Mouse (Mus musculus) midbrain, postnatal 0 days (tissue): ENCODE results near the gene Cisd1. TPM values are rescaled to one million over a fixed set of nuclear protein-coding genes. Genes with fewer than 3 reads are reported as not detected.

Experiments used
- ATAC-seq: fragments of 200-750 bp; cut with Nextera tagmentation; 2 replicates; pipeline ENCODE4 v1.8.0; 2017; ENCODE audit warnings: moderate number of reproducible peaks, mild to moderate bottlenecking, moderate TSS enrichment, moderate library complexity; ENCODE audit not compliant: low FRiP score
- DNase-seq: peaks from one replicate; pipeline ENCODE4 v3.0.0-alpha.2; 2015; ENCODE audit warnings: low spot score
- H3K27ac ChIP-seq: fragments of 300-500 bp; sonication (generic); 2 replicates; pipeline ENCODE4 v1.5.1; 2014; ENCODE audit warnings: low read depth, mild to moderate bottlenecking, low read length, mixed read lengths
- H3K27me3 ChIP-seq: fragments of 300-500 bp; sonication (generic); 2 replicates; pipeline ENCODE4 v1.6.1; 2014; ENCODE audit warnings: low read length, control low read depth, mixed read lengths; ENCODE audit not compliant: insufficient read depth
- H3K36me3 ChIP-seq: fragments of 300-500 bp; sonication (generic); 2 replicates; pipeline ENCODE4 v1.6.1; 2014; ENCODE audit warnings: low read length, control low read depth, mixed read lengths; ENCODE audit not compliant: insufficient read depth
- H3K4me1 ChIP-seq: fragments of 300-500 bp; sonication (generic); 2 replicates; pipeline ENCODE4 v1.6.1; 2014; ENCODE audit warnings: mild to moderate bottlenecking, control low read depth, antibody characterized with exemption, low read length, mixed read lengths; ENCODE audit not compliant: insufficient read depth
- H3K4me2 ChIP-seq: fragments of 300-500 bp; sonication (generic); 2 replicates; pipeline ENCODE4 v1.6.1; 2014; ENCODE audit warnings: low read depth, mild to moderate bottlenecking, low read length, mixed read lengths; ENCODE audit not compliant: poor library complexity, severe bottlenecking
- H3K4me3 ChIP-seq: fragments of 300-500 bp; sonication (generic); 2 replicates; pipeline ENCODE4 v1.5.1; 2014; ENCODE audit warnings: low read depth, mild to moderate bottlenecking, low read length, moderate library complexity
- H3K9ac ChIP-seq: fragments of 300-500 bp; sonication (generic); replicated peaks from 2 replicates; pipeline ENCODE4 v1.6.1; 2014; ENCODE audit warnings: mild to moderate bottlenecking, low read length, moderate library complexity, mixed read lengths; ENCODE audit not compliant: poor library complexity, severe bottlenecking
- H3K9me3 ChIP-seq: fragments of 300-500 bp; sonication (generic); 2 replicates; pipeline ENCODE4 v1.6.1; 2016; ENCODE audit warnings: low read length, control low read depth
- CTCF ChIP-seq: IDR thresholded peaks from 2 replicates; pipeline ENCODE4 v1.5.1; 2016; ENCODE audit warnings: antibody characterized with exemption, mild to moderate bottlenecking
- WGBS: fragments of 180-500 bp; shearing (Covaris S2); extraction: QIAGEN DNeasy Blood & Tissue Kit; methylation state at CpG from one replicate; pipeline ENCODE4 v1.1.7; 2014; 5-methylcytosine and 5-hydroxymethylcytosine counted together
- polyA plus RNA-seq: library from polyadenylated mRNA; unstranded; fragments of >200 nt; fragmentation: Nextera tagmentation; extraction: Ambion mirVana; gene quantifications from 2 replicates; pipeline ENCODE4 v1.2.1, GENCODE M21; 2015
- total RNA-seq: library from RNA; depleted of rRNA; stranded (reverse); fragments of >200 nt; gene quantifications from 2 replicates; pipeline ENCODE4 v1.2.3, GENCODE M21; 2014

Cisd1 gene
- total and polyA plus RNA-seq, 2 experiments from 2014 or later = 92.1 to 378 TPM

DNA sequence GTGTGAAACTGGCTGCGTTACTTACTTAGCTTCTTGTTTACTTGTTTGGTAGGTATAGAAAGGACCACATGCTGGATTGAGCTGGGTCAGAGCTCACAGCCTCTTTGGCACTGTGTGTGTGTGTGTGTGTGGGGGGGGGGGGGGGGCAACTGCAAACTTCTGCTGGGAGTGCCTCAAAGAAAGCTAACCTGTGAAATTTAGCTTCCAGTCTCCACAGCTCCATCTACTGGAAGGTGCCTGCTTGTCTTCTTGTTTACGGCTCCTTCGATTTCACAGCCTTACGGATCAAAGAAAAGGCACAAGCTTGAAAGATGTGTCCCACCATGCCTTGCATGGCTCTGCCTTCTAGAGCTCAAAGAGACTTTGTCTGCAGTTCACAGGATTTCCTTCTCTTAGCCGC, 42.3 kb downstream of the Cisd1 start:
- ATAC-seq (no peak), DNase-seq (peak; percentile 25)
- Histone ChIP-seq H3K4me3 (no peak overlapping the region), H3K4me2 (no peak overlapping the region), H3K27me3 (no peaks in the 10 kb centered on the region), H3K4me1 (no peaks in the 10 kb centered on the region), H3K9me3 (no peaks in the 10 kb centered on the region), H3K27ac (no peak overlapping the region), H3K36me3 (no peaks in the 10 kb centered on the region), H3K9ac (no peak overlapping the region)
- peak; percentile 53 for TF ChIP-seq CTCF
- 21% methylated on average over 5 of the region's 5 CpGs for WGBS

DNA sequence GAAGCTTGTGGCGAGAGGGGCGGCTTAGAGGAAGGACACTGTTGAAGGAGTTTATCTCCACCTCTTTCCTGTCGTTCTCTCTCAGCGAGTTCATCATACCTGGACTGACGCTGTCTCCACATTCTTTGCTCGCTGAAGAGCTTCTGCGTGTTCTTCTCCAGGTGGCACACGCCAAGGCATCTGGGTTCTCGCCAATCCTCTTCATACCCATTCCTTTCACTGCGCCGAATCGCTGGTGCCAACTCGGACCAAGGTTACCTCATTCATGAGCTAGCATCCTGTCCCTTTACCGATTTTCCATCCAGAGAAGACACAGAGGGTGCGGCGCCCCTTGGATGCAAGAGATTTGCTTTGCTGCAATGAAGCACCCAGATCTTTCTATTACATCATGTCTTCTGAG, 44.6 kb downstream of the Cisd1 start:
- H3K4me3 ChIP-seq = no peak overlapping the region
- H3K9ac ChIP-seq = no peak overlapping the region
- TF ChIP-seq CTCF = no peak
- DNase-seq (no peak), ATAC-seq (no peak)
- no peaks in the 10 kb centered on the region for H3K9me3 ChIP-seq
- H3K27ac ChIP-seq = no peak overlapping the region
- no peak overlapping the region for H3K4me2 ChIP-seq
- 87% methylated on average over 16 of the region's 16 CpGs for WGBS
- no peaks in the 10 kb centered on the region for H3K36me3 ChIP-seq
- no peaks in the 10 kb centered on the region for H3K4me1 ChIP-seq
- H3K27me3 ChIP-seq = no peaks in the 10 kb centered on the region

DNA sequence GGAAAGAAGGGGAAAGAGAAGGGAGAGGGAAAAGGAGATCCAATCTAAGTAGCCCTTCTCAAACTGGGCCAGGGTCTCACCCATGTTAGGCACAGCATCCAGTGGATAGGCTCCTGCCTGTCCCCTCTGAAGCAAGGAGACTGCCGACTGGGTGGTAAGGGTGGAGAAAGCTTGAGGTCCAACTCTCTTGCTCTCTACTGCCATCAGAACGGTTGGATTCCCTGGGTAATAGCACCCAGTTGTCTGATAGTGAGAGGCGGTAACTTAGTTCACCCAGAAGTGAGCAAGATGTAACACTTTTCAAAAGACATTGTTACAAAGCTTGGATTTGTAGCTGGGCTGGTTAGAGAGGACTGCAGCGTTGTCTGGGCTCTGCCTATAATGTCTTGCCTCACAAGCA, 51.5 kb downstream of the Cisd1 start:
- Histone ChIP-seq H3K27me3 (no peaks in the 10 kb centered on the region), H3K4me1 (no peaks in the 10 kb centered on the region), H3K4me3 (no peak overlapping the region), H3K9me3 (no peaks in the 10 kb centered on the region), H3K9ac (no peak overlapping the region), H3K36me3 (no peaks in the 10 kb centered on the region), H3K4me2 (no peak overlapping the region), H3K27ac (no peak overlapping the region)
- TF ChIP-seq CTCF = peak; percentile 19
- no peak for ATAC-seq
- DNase-seq = no peak
- WGBS = 56% methylated on average over 4 of the region's 4 CpGs

DNA sequence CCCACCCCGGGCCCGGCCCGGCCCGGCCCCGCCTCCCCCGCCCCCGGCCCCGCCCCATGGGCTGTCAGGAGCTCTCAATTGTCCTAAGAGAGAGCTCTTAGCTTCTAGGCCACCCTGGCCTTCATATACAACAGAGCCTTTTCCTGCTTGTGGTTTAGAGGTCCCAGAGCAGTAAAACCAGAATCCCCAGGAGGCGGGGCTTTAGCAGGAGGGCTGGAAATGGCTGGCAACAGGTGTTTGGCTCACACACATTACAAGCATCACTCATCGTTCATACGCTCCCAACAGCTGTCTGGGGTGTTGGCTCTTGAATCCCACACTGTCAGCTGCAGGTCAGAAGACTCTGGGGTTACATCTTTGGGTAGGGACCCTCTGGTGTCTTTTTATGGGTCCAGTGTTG, 52.5 kb downstream of the Cisd1 start:
- 17% methylated on average over 7 of the region's 11 CpGs for WGBS
- no peak overlapping the region for H3K4me2 ChIP-seq
- DNase-seq = no peak
- H3K27ac ChIP-seq = no peak overlapping the region
- H3K4me1 ChIP-seq = no peaks in the 10 kb centered on the region
- no peaks in the 10 kb centered on the region for H3K9me3 ChIP-seq
- no peaks in the 10 kb centered on the region for H3K27me3 ChIP-seq
- no peak overlapping the region for H3K9ac ChIP-seq
- no peak for TF ChIP-seq CTCF
- H3K4me3 ChIP-seq = no peak overlapping the region
- H3K36me3 ChIP-seq = no peaks in the 10 kb centered on the region
- ATAC-seq = no peak

DNA sequence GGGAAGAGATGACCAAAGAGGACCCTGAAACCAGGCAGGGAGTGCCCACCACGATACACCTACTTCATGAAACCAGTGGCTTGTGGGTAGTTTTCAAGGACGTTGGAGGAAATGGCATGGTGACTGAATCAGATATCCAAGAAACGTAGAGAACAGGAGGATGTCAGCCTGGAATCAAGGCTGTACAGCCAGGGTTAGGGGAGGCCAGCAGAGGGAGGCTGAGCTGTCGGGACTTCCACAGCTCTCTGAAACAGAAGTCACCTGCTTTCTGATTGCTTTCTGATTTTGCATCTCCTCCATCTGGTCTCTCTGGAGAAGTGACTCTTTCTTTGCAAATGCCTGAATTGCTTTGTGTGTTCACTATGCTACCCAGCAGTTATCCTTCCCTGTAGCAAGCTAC, 53.0 kb downstream of the Cisd1 start:
- Histone ChIP-seq H3K9me3 (no peaks in the 10 kb centered on the region), H3K36me3 (no peaks in the 10 kb centered on the region), H3K9ac (no peak overlapping the region), H3K4me3 (no peak overlapping the region), H3K27me3 (no peaks in the 10 kb centered on the region), H3K4me1 (no peaks in the 10 kb centered on the region), H3K27ac (no peak overlapping the region), H3K4me2 (no peak overlapping the region)
- no peak for DNase-seq
- TF ChIP-seq CTCF = 0 out of 2 replicates have a peak, but pooled peaks have one; percentile 2
- WGBS = 26% methylated on average over 4 of the region's 4 CpGs
- ATAC-seq = no peak

DNA sequence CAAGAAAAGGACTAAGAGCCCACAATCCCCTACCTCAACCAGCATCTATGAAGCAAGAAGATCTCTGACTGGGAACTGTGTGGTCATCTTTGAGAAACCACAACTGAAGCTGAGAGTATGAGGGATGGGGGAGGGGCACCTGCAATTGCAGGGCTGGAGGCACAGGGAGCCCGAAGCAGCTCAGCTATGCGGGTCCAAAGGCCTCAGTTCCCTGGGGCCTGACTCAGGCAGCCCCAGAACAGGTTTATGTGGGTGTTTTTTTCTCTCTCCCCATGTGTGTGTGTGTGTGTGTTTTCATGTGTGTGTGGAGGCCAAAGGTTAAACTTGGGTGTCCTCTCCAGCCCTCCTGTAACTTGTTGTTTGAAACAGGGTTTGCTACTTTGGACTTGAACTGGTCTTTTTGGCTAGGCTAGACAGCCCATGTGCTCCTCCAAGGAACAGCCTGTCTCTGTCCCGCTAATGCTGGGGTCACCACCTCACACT, 53.5 kb downstream of the Cisd1 start:
- Histone ChIP-seq H3K9ac (no peak overlapping the region), H3K4me2 (no peak overlapping the region), H3K27ac (no peak overlapping the region), H3K4me1 (no peaks in the 10 kb centered on the region), H3K9me3 (no peaks in the 10 kb centered on the region), H3K27me3 (no peaks in the 10 kb centered on the region), H3K4me3 (no peak overlapping the region), H3K36me3 (no peaks in the 10 kb centered on the region)
- 35% methylated on average over 3 of the region's 3 CpGs for WGBS
- DNase-seq (no peak), ATAC-seq (no peak)
- no peak for TF ChIP-seq CTCF
